Mouse (Mus musculus) kidney, adult 2 months (tissue): ENCODE measurements at regions not wholly inside any gene's neighbourhood (a gene's known extent, or its start where the extent isn't known, plus 50 kb on each side); places are given as distances from the start of the nearest gene placed in this dataset.

Experiments
- DNase-seq: peaks from one replicate; pipeline ENCODE4 v3.0.0; 2021
- H3K27ac ChIP-seq: fragments of 200-500 bp; 2 replicates; pipeline ENCODE4 v1.5.1; 2012; ENCODE audit warnings: low read depth, low read length, control low read depth, inconsistent platforms; ENCODE audit not compliant: insufficient read depth
- H3K27me3 ChIP-seq: fragments of 200-500 bp; replicated peaks from 2 replicates; pipeline ENCODE4 v1.6.1; 2012; ENCODE audit warnings: mild to moderate bottlenecking, moderate library complexity, low read length, inconsistent platforms; ENCODE audit not compliant: control insufficient read depth, insufficient read depth
- H3K36me3 ChIP-seq: fragments of 200-500 bp; 2 replicates; pipeline ENCODE4 v1.6.1; 2012; ENCODE audit warnings: mild to moderate bottlenecking, moderate library complexity, low read length, inconsistent platforms; ENCODE audit not compliant: control insufficient read depth, insufficient read depth
- H3K4me1 ChIP-seq: fragments of 200-500 bp; 2 replicates; pipeline ENCODE4 v1.6.1; 2011; ENCODE audit warnings: low read length; ENCODE audit not compliant: control insufficient read depth, insufficient read depth
- H3K4me3 ChIP-seq: fragments of 200-500 bp; 2 replicates; pipeline ENCODE4 v1.5.1; 2011; ENCODE audit warnings: mild to moderate bottlenecking, low read depth, low read length, control low read depth; ENCODE audit not compliant: insufficient read depth
- CTCF ChIP-seq: fragments of 200-500 bp; conservative IDR thresholded peaks from 2 replicates; pipeline ENCODE4 v1.5.1; 2011; ENCODE audit warnings: low read depth, mild to moderate bottlenecking, control low read depth, low read length, moderate library complexity, mixed read lengths; ENCODE audit not compliant: insufficient read depth, insufficient read length
- POLR2A ChIP-seq: fragments of 200-500 bp; IDR thresholded peaks from one replicate; pipeline ENCODE4 v1.6.1; 2011; ENCODE audit warnings: low read depth, low read length, control low read depth
- WGBS: fragments of 180-500 bp; shearing (Covaris S2); methylation state at CpG from one replicate; pipeline ENCODE4 v1.1.7; 2018; 5-methylcytosine and 5-hydroxymethylcytosine counted together

DNA sequence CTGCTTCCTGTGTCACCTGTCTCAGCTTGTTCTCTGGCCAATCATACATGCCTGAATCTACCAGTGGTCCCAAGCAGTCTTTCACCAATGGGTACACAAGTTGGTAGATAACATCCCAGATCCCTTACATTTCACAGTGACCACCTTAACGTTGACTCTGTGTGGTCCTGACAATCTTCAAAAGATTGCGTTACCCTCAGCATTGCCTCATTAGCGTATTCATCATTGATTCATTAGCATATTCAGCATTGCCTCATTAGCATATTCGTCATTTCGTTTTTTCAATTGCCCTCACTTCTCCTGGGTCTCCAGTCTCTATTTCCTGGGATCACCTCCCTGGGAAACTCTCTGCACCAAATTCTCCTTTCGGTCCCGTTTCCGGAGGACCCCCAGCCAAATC is 55.5 kb upstream of the Habp2 start:
- Histone ChIP-seq H3K4me1 (no peaks in the 10 kb centered on the region), H3K27ac (no peak overlapping the region), H3K27me3 (no peaks in the 10 kb centered on the region), H3K36me3 (no peaks in the 10 kb centered on the region), H3K4me3 (no peak overlapping the region)
- no peak for DNase-seq
- 81% methylated on average over 8 of the region's 8 CpGs for WGBS
- TF ChIP-seq POLR2A (no peak), CTCF (no peak)

DNA sequence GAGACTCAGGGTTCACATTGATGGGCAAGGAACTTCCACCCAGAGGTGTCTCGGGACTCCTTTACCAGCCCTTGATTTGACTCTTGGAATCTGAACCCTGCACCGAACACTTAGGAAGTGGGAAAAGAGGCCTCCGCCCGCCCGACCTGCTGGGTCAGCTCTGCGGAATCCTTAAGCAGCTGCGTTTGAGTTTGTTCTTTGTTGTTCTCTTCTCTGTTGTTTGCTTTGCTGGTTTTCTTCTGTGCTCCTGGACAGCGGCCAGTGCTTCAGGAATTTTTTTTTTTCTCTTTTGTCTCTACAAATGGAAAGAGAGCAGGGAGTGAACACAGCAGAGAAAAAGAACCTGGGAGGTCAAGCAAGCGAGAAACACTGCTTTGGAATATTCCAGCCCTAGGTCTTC is 55.1 kb upstream of the Habp2 start:
- Histone ChIP-seq H3K36me3 (no peaks in the 10 kb centered on the region), H3K4me1 (no peaks in the 10 kb centered on the region), H3K27me3 (no peaks in the 10 kb centered on the region), H3K4me3 (no peak overlapping the region), H3K27ac (no peak overlapping the region)
- no peak for TF ChIP-seq POLR2A
- no peak for TF ChIP-seq CTCF
- 40% methylated on average over 9 of the region's 9 CpGs for WGBS
- no peak for DNase-seq

DNA sequence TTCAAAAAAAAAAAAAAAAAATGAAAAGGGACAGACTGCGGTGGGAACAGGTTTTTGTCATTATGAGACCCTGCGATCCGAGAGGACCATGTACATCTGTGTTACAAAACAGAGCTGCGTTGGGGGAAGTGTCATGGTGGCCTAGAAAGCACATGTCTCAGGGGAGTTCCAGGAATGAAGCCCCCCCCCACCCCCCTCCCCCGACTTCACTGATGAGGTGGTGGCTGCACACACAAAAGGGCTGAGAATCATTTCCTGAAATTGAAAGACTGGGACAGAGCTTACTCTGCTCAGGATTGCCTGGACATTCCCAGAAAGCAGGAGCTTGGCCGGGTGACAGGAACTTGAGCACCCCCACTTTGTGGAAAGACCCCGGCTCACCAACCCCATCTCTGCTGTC is 54.7 kb upstream of the Habp2 start:
- 63% methylated on average over 7 of the region's 7 CpGs for WGBS
- no peak overlapping the region for H3K4me3 ChIP-seq
- H3K4me1 ChIP-seq: no peaks in the 10 kb centered on the region
- H3K36me3 ChIP-seq: no peaks in the 10 kb centered on the region
- no peaks in the 10 kb centered on the region for H3K27me3 ChIP-seq
- no peak for DNase-seq
- H3K27ac ChIP-seq: no peak overlapping the region
- TF ChIP-seq POLR2A (no peak), CTCF (no peak)

DNA sequence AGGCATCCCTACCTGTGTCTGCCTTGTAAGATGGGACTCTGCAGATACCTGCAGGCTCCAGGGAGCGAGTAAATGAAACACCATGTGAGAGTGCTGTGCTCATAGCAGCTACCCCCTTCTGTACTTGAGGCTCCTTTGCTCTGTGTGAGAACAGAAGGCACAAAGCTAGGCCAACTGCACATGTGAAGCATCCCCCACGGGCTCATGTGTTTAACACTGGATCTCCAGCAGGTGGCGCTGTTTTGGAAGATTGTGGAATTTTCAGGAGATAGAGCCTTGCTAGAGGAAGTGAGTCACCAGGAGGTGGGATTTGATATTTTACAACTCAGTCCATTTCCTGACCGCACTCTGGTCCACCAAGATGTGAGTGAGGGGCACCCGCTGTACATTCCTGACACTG is 54.0 kb upstream of the Habp2 start:
- no peaks in the 10 kb centered on the region for H3K27me3 ChIP-seq
- no peaks in the 10 kb centered on the region for H3K36me3 ChIP-seq
- WGBS: 97% methylated on average over 5 of the region's 5 CpGs
- no peaks in the 10 kb centered on the region for H3K4me1 ChIP-seq
- no peak overlapping the region for H3K4me3 ChIP-seq
- no peak overlapping the region for H3K27ac ChIP-seq
- TF ChIP-seq CTCF: 0 out of 2 replicates have a peak, but pooled peaks have one; percentile 10
- TF ChIP-seq POLR2A: no peak
- no peak for DNase-seq

DNA sequence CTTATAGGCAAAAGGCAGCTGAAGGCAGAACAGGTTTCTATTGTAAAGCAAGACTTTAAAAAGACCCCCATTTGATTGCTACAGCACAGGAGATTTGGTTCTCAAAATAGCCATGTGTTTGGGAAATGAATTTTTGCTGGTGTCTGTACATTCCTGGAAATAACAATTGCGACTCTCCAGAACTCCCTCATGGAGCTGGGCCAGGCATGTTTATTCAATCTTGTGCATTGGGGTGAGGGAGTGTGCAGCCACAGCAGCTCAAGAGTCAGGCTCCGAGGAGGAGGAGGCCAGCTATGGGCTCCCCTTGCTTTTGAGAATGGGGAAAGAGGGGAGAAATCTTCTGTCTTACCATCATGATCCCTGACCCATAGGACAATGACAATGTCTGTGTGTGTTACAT is 51.9 kb upstream of the Habp2 start:
- Histone ChIP-seq H3K4me1 (no peaks in the 10 kb centered on the region), H3K27ac (no peak overlapping the region), H3K36me3 (no peaks in the 10 kb centered on the region), H3K4me3 (no peak overlapping the region), H3K27me3 (no peaks in the 10 kb centered on the region)
- no peak for DNase-seq
- TF ChIP-seq POLR2A (no peak), CTCF (no peak)
- WGBS: 37% methylated on average over 2 of the region's 2 CpGs
